Mouse (Mus musculus) limb, embryonic 11.5 days (tissue): ENCODE measurements around the gene B3gnt7. TPM values are rescaled to one million over a fixed set of nuclear protein-coding genes. Genes with fewer than 3 reads are reported as not detected.
"Not testable (repeated sequence)": the region's sequence is repeated elsewhere in the genome, so short reads cannot be mapped to it uniquely, and the experiment has no call there.

Experiments used
- ATAC-seq: fragments of 200-750 bp; cut with Nextera tagmentation; 2 replicates; pipeline ENCODE4 v1.8.0; 2017; ENCODE audit warnings: low read depth; ENCODE audit not compliant: insufficient number of reproducible peaks, low FRiP score, low TSS enrichment
- DNase-seq: peaks from one replicate; pipeline ENCODE4 v3.0.0-alpha.2; 2015; ENCODE audit warnings: low spot score
- H3K27ac ChIP-seq: fragments of 300-500 bp; sonication (generic); replicated peaks from 2 replicates; pipeline ENCODE4 v1.5.1; 2014; ENCODE audit warnings: low read depth, mild to moderate bottlenecking, low read length
- H3K27me3 ChIP-seq: fragments of 300-500 bp; sonication (generic); 2 replicates; pipeline ENCODE4 v1.6.1; 2014; ENCODE audit warnings: mild to moderate bottlenecking, low read length, mixed read lengths; ENCODE audit not compliant: control insufficient read depth, insufficient read depth
- H3K36me3 ChIP-seq: fragments of 300-500 bp; sonication (generic); 2 replicates; pipeline ENCODE4 v1.6.1; 2014; ENCODE audit warnings: mild to moderate bottlenecking, low read length, moderate library complexity, mixed read lengths; ENCODE audit not compliant: control insufficient read depth, insufficient read depth
- H3K4me1 ChIP-seq: fragments of 300-500 bp; sonication (generic); 2 replicates; pipeline ENCODE4 v1.6.1; 2014; ENCODE audit warnings: low read length, mixed read lengths; ENCODE audit not compliant: control insufficient read depth, insufficient read depth
- H3K4me2 ChIP-seq: fragments of 300-500 bp; sonication (generic); 2 replicates; pipeline ENCODE4 v1.6.1; 2014; ENCODE audit warnings: low read depth, mild to moderate bottlenecking, moderate library complexity; ENCODE audit not compliant: severe bottlenecking
- H3K4me3 ChIP-seq: fragments of 300-500 bp; sonication (generic); 2 replicates; pipeline ENCODE4 v1.5.1; 2014; ENCODE audit warnings: low read depth, low read length
- H3K9ac ChIP-seq: fragments of 300-500 bp; sonication (generic); 2 replicates; pipeline ENCODE4 v1.6.1; 2014; ENCODE audit warnings: mild to moderate bottlenecking, low read length
- H3K9me3 ChIP-seq: fragments of 300-500 bp; sonication (generic); 2 replicates; pipeline ENCODE4 v1.6.1; 2016; ENCODE audit warnings: low read length; ENCODE audit not compliant: control insufficient read depth
- WGBS: fragments of 180-500 bp; shearing (Covaris S2); extraction: QIAGEN DNeasy Blood & Tissue Kit; methylation state at CpG from one replicate; pipeline ENCODE4 v1.1.7; 2014; 5-methylcytosine and 5-hydroxymethylcytosine counted together
- polyA plus RNA-seq: library from polyadenylated mRNA; unstranded; fragments of >200 nt; fragmentation: Nextera tagmentation; extraction: Ambion mirVana; gene quantifications from 2 replicates; pipeline ENCODE4 v1.2.1, GENCODE M21; 2014

Gene B3gnt7
- polyA plus RNA-seq, 1 experiment from 2014 or later, result 5.6 TPM

DNA sequence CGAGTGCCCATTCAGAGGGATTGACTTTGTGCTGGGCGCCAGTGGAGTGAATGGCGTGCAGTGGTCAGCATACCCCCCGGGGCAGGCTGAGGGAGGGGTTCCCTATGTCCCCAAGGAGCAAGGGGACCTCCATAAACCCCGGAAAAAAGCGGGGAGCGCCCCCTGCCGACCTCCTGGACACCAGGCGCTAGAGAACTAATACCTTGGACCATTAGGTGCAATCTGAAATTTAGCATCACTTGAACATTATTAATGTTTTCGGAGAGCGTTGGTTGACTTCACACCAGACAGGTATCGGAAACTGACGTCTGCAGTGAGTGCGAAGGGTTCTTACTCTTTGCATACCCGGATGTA lies 11.1 kb downstream of the B3gnt7 start:
- Histone ChIP-seq H3K4me3 (no peak overlapping the region), H3K4me2 (no peak overlapping the region), H3K9me3 (no peaks in the 10 kb centered on the region), H3K9ac (no peak overlapping the region), H3K27ac (no peak overlapping the region), H3K27me3 (no peaks in the 10 kb centered on the region), H3K4me1 (no peaks in the 10 kb centered on the region), H3K36me3 (no peaks in the 10 kb centered on the region)
- DNase-seq (no peak), ATAC-seq (no peak)
- WGBS, result 31% methylated on average over 15 of the region's 15 CpGs

GRCm38 (mm10) chr1:86320822-86321413 lies 18.3 kb downstream of the B3gnt7 start:
- Histone ChIP-seq H3K4me1 (no peaks in the 10 kb centered on the region), H3K27ac (no peak overlapping the region), H3K9ac (no peak overlapping the region), H3K36me3 (no peaks in the 10 kb centered on the region), H3K4me2 (no peak overlapping the region), H3K9me3 (no peaks in the 10 kb centered on the region), H3K4me3 (no peak overlapping the region), H3K27me3 (no peaks in the 10 kb centered on the region)
- 90% methylated on average over 6 of the region's 8 CpGs for WGBS
- DNase-seq (no peak), ATAC-seq (no peak)

DNA sequence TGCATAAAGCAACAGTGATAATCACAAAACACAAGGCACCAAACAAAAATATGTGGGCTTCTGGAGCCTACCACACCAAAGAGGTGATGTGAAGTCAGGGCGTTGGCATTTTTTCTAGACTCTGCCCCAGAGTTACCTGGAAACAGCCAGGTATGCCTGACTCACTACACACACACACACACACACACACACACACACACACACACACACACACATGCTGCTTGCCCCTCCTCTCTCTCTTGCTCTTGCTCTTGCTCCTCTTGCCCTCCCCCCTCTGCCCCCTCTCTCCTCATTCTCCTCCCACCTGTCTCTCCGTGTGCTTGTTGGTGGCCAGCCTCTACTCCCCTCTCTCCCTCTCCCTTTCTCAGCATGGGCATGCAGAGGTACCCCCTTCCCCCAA lies 33.7 kb downstream of the B3gnt7 start:
- no peak overlapping the region for H3K4me3 ChIP-seq

DNA sequence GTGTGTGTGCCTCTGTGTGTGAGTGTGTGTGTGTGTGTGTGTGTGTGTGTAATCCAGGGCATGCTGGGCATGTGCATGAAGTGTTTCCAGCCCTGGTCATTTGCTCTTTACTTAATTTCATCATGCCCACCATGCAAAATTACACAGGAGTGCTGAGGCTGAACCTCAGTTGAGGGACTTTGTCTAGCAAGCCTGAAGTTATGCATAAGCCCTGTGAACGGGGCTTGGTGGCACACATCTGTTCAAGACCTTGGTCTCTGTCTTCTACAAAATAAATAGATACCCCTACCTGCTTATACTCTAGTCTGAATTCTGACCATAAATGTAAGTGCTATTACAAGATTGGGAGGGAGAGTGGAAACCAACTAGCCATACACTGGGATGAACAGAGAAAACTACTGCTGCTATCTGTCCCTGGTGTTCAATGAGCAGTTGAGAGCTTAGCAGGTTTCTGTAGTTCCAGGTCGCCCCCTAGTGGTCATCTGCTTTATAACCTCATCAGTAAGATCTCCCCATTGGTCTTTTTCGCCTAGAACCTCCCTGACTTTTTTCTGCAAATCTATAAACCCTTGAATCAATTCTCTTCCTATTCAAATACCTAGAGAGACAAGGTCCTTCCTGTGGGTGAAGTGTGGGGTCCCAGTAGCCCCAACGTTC lies 36.7 kb downstream of the B3gnt7 start:
- WGBS, result 28% methylated on average over 4 of the region's 4 CpGs
- ATAC-seq, result no peak
- no peak overlapping the region for H3K4me3 ChIP-seq

More for the DNA sequence above, 33.7 kb downstream of the B3gnt7 start:
- WGBS, result 35% methylated on average over 2 of the region's 2 CpGs
- H3K4me1 ChIP-seq, result no peaks in the 10 kb centered on the region
- H3K27me3 ChIP-seq, result no peaks in the 10 kb centered on the region
- no peak overlapping the region for H3K9ac ChIP-seq
- ATAC-seq (no peak), DNase-seq (no peak)
- H3K36me3 ChIP-seq, result no peaks in the 10 kb centered on the region
- no peak overlapping the region for H3K4me2 ChIP-seq
- no peak overlapping the region for H3K27ac ChIP-seq
- no peaks in the 10 kb centered on the region for H3K9me3 ChIP-seq

DNA sequence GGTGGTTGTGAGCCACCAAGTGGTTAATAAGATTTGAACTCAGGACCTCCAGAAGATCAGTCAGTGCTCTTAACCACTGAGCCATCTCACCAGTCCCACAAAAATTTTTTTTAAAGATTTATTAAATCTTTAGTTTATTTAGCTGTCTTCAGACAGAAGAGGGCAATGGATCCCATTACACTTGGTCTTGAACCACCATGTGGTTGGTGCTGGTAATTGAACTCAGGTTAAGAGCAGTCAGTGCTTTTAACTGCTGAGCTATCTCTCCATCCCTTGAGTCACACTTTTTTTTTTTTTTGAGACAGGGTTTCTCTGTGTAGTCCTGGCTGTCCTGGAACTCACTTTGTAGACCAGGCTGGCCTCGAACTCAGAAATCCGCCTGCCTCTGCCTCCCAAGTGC lies 38.5 kb downstream of the B3gnt7 start:
- H3K36me3 ChIP-seq, H3K9ac ChIP-seq, ATAC-seq, H3K4me3 ChIP-seq, H3K27me3 ChIP-seq, H3K9me3 ChIP-seq, H3K4me1 ChIP-seq, DNase-seq, H3K27ac ChIP-seq, H3K4me2 ChIP-seq: not testable (repeated sequence)
- WGBS, result 100% methylated on average over 2 of the region's 2 CpGs

More for the DNA sequence above, 36.7 kb downstream of the B3gnt7 start:
- H3K9ac ChIP-seq, result no peak overlapping the region
- no peaks in the 10 kb centered on the region for H3K27me3 ChIP-seq
- no peak overlapping the region for H3K27ac ChIP-seq
- no peaks in the 10 kb centered on the region for H3K36me3 ChIP-seq
- peak; percentile 85 for DNase-seq
- H3K4me1 ChIP-seq, result no peaks in the 10 kb centered on the region
- H3K9me3 ChIP-seq, result no peaks in the 10 kb centered on the region
- no peak overlapping the region for H3K4me2 ChIP-seq

DNA sequence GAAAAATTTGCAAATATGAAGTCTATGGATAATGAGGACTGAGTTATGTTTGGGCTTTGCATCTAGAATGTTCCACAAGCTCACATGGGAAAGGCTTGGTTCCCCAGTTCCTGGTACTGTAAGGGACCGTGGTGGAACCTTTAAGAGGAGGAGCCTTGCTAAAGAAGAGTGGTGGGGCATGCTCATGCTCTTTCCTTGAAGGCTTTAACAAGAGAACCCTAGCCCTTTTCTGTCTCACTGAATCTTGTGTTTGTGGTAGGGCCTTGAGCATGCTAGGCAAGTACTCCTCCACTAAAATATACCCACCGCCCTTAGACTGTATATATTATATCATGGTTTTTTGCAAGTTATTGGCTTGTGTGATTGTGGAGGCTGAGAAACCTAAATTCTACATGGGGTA lies 39.7 kb downstream of the B3gnt7 start:
- Histone ChIP-seq H3K9ac (no peak overlapping the region), H3K27ac (no peak overlapping the region), H3K9me3 (no peaks in the 10 kb centered on the region), H3K36me3 (0 out of 2 replicates have a peak, but pooled peaks cover 3% of the 10 kb centered on the region), H3K4me1 (no peaks in the 10 kb centered on the region), H3K4me2 (no peak overlapping the region), H3K27me3 (no peaks in the 10 kb centered on the region), H3K4me3 (no peak overlapping the region)
- ATAC-seq (no peak), DNase-seq (no peak)
- 92% methylated on average over 2 of the region's 2 CpGs for WGBS

- no peak for DNase-seq
- no peaks in the 10 kb centered on the region for H3K4me1 ChIP-seq
- no peaks in the 10 kb centered on the region for H3K27me3 ChIP-seq
- H3K27ac ChIP-seq, result no peak overlapping the region
- no peaks in the 10 kb centered on the region for H3K9me3 ChIP-seq
- H3K9ac ChIP-seq, result no peak overlapping the region
- no peak for ATAC-seq
- WGBS, result 98% methylated on average over 1 of the region's 1 CpGs
- H3K36me3 ChIP-seq, result peaks cover 3% of the 10 kb centered on the region; the same call in 1 of the 2 replicates
- no peak overlapping the region for H3K4me3 ChIP-seq
- no peak overlapping the region for H3K4me2 ChIP-seq
These were observed 40.5 kb downstream of the B3gnt7 start for GRCm38 (mm10) chr1:86343087-86343645.

DNA sequence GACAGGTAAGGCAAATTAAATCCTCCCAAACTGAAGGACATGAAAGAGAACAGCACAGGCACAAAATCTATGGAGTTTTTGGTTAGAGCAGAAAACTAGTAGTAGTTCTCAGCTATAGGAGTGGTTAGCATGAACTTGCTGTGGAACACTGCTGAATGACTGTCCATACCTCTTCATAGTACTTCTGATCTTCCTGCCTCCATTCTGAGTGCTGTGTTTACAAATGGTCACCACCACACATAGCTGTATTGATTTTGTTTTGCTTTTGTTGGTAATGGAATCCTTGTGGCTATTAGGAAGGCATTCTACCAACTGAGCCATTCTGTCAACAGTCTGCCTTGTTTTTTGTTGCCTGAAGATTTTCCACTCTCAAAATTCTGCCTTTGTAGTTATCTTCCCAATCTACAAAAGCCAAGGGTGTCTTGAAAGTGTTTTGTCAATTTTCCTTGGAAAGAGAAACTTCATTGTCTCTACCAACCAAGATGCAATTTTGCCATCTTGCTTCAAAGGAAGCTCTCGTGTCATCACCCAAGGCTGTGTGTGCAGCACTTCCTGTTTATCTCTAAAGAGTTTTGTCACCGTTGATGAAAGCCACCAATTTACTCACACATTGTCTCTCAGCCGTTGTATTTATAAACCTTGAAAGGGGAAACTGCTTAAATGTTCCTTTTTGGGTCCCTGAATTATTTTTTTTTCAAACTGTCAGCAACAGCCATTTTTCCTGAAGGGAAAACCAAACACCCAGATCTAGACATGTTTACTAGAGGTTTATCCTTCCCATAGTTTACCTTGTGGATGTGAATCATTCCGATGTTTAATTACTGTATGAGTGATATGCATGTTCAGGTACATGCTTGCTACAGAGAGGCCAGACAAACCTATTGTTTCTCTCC lies 41.6 kb downstream of the B3gnt7 start:
- no peak for ATAC-seq
- Histone ChIP-seq H3K9me3 (no peaks in the 10 kb centered on the region), H3K27ac (no peak overlapping the region), H3K36me3 (peaks cover 7% of the 10 kb centered on the region; the same call in 1 of the 2 replicates), H3K4me1 (no peaks in the 10 kb centered on the region), H3K27me3 (no peaks in the 10 kb centered on the region), H3K4me2 (no peak overlapping the region), H3K4me3 (no peak overlapping the region), H3K9ac (no peak overlapping the region)
- WGBS, result 69% methylated on average over 4 of the region's 4 CpGs
- DNase-seq, result no peak
